Mouse (Mus musculus): ENCODE results near the gene Fetub.

- TF ChIP-seq CTCF (IDR thresholded peaks at IDR 0.05; ENCODE audit: extremely low read depth, insufficient read depth, low read length) (no peak), POLR2A (IDR thresholded peaks at IDR 0.05; ENCODE audit: extremely low read depth, insufficient read depth, low read length) (no peak)
Measured at GRCm38 (mm10) chr16:22912886-22913285, 5.2 kb upstream of the Fetub start.
